Mouse (Mus musculus) gastrocnemius, adult 8-10 months (tissue): ENCODE measurements around the gene Hck. TPM values are rescaled to one million over a fixed set of nuclear protein-coding genes. Genes with fewer than 3 reads are reported as not detected.
A peak's percentile ranks its signal among the peaks of the same experiment; 100 is the strongest.

Source experiments
- DNase-seq, 2 experiments: peaks; one replicate each; pipeline ENCODE4 v3.0.0; 2022; ENCODE audit warnings: low spot score in 2 of 2
- total RNA-seq, 4 experiments: library from RNA; stranded (reverse); gene quantifications; 2 replicates each; pipeline ENCODE4 v1.2.4; 2022

Hck gene
- total RNA-seq, 4 experiments from 2014 or later = 0.13 to 0.27 (median 0.21) TPM

- no peak for DNase-seq
Measured at GRCm38 (mm10) chr2:153090551-153091165, 17.6 kb upstream of the Hck start.

GRCm38 (mm10) chr2:153107046-153107766 is 1.1 kb upstream of the Hck start:
- peak in 1 of 2 experiments; percentile 1 for DNase-seq

GRCm38 (mm10) chr2:153107802-153108201 is 466 bp upstream of the Hck start:
- DNase-seq = peak in 1 of 2 experiments; percentile 1

GRCm38 (mm10) chr2:153109596-153109995 is 1.3 kb downstream of the Hck start:
- DNase-seq = no peak

GRCm38 (mm10) chr2:153111298-153111697 is 3.0 kb downstream of the Hck start:
- peak in 1 of 2 experiments; percentile 1 for DNase-seq

- DNase-seq = no peak
Measured at GRCm38 (mm10) chr2:153115679-153116081, 7.4 kb downstream of the Hck start.

- peak in 1 of 2 experiments; percentile 1 for DNase-seq
Measured at GRCm38 (mm10) chr2:153117051-153117486, 8.8 kb downstream of the Hck start.

- DNase-seq = no peak
Measured at GRCm38 (mm10) chr2:153119488-153119887, 11.2 kb downstream of the Hck start.

- no peak for DNase-seq
Measured at GRCm38 (mm10) chr2:153120126-153120525, 11.9 kb downstream of the Hck start.

GRCm38 (mm10) chr2:153121821-153122615 is 13.8 kb downstream of the Hck start:
- DNase-seq = no peak

- no peak for DNase-seq
Measured at GRCm38 (mm10) chr2:153122701-153123100, 14.4 kb downstream of the Hck start.

- DNase-seq = no peak
Measured at GRCm38 (mm10) chr2:153125875-153126274, 17.6 kb downstream of the Hck start.

GRCm38 (mm10) chr2:153131019-153131418 is 22.8 kb downstream of the Hck start:
- no peak for DNase-seq

GRCm38 (mm10) chr2:153134237-153134636 is 26.0 kb downstream of the Hck start:
- DNase-seq = no peak

GRCm38 (mm10) chr2:153136211-153136610 is 27.9 kb downstream of the Hck start:
- no peak for DNase-seq

GRCm38 (mm10) chr2:153139158-153139557 is 30.9 kb downstream of the Hck start:
- DNase-seq = no peak

GRCm38 (mm10) chr2:153139996-153140613 is 31.8 kb downstream of the Hck start:
- DNase-seq = no peak

GRCm38 (mm10) chr2:153142620-153143199 is 34.4 kb downstream of the Hck start:
- DNase-seq = no peak

GRCm38 (mm10) chr2:153145346-153145745 is 37.1 kb downstream of the Hck start:
- no peak for DNase-seq

- DNase-seq = no peak
Measured at GRCm38 (mm10) chr2:153147236-153147635, 39.0 kb downstream of the Hck start.

GRCm38 (mm10) chr2:153147715-153148114 is 39.4 kb downstream of the Hck start:
- DNase-seq = peak; percentile 28 to 34
